Mouse (Mus musculus) lung, embryonic 15.5 days (tissue): Measurements from ENCODE around the gene Dpp8. TPM values are rescaled to one million over a fixed set of nuclear protein-coding genes. Genes with fewer than 3 reads are reported as not detected.
"Not testable (repeated sequence)": the region's sequence is repeated elsewhere in the genome, so short reads cannot be mapped to it uniquely, and the experiment has no call there.

Source experiments
- ATAC-seq: fragments of 200-750 bp; cut with Nextera tagmentation; 2 replicates; pipeline ENCODE4 v1.8.0; 2017; ENCODE audit warnings: moderate number of reproducible peaks, borderline replicate concordance; ENCODE audit not compliant: low FRiP score, low TSS enrichment; ENCODE audit errors: extremely low read depth
- H3K27ac ChIP-seq: fragments of 300-500 bp; sonication (generic); 2 replicates; pipeline ENCODE4 v1.5.1; 2015; ENCODE audit warnings: moderate library complexity, mild to moderate bottlenecking, inconsistent platforms
- H3K27me3 ChIP-seq: fragments of 300-500 bp; sonication (generic); 2 replicates; pipeline ENCODE4 v1.6.1; 2015; ENCODE audit warnings: inconsistent platforms
- H3K36me3 ChIP-seq: fragments of 300-500 bp; sonication (generic); 2 replicates; pipeline ENCODE4 v1.6.1; 2015; ENCODE audit warnings: inconsistent platforms
- H3K4me1 ChIP-seq: fragments of 300-500 bp; sonication (generic); 2 replicates; pipeline ENCODE4 v1.6.1; 2015; ENCODE audit warnings: inconsistent platforms
- H3K4me2 ChIP-seq: fragments of 300-500 bp; sonication (generic); 2 replicates; pipeline ENCODE4 v1.6.1; 2015; ENCODE audit warnings: inconsistent platforms, mild to moderate bottlenecking, moderate library complexity
- H3K4me3 ChIP-seq: fragments of 300-500 bp; sonication (generic); 2 replicates; pipeline ENCODE4 v1.5.1; 2015; ENCODE audit warnings: mild to moderate bottlenecking, inconsistent platforms
- H3K9ac ChIP-seq: fragments of 300-500 bp; sonication (generic); 2 replicates; pipeline ENCODE4 v1.6.1; 2015; ENCODE audit warnings: inconsistent platforms
- H3K9me3 ChIP-seq: fragments of 300-500 bp; sonication (generic); 2 replicates; pipeline ENCODE4 v1.6.1; 2016; ENCODE audit warnings: inconsistent platforms
- WGBS: fragments of 180-500 bp; shearing (Covaris S2); methylation state at CpG from one replicate; pipeline ENCODE4 v1.1.7; 2015; 5-methylcytosine and 5-hydroxymethylcytosine counted together
- polyA plus RNA-seq: library from polyadenylated mRNA; unstranded; fragments of >200 nt; fragmentation: Nextera tagmentation; extraction: Ambion mirVana; gene quantifications from 2 replicates; pipeline ENCODE4 v1.2.1, GENCODE M21; 2015

Gene Dpp8
- 33.9 and 36.3 TPM in 2 replicates for polyA plus RNA-seq

- peak; percentile 94 for ATAC-seq
These were observed at the start of gene Dpp8 for GRCm38 (mm10) chr9:65032269-65033108. Gene Dpp8 (plus strand): TSS chr9:65032414.

GRCm38 (mm10) chr9:64985037-64985794, 47.0 kb upstream of the Dpp8 start:
- no peak overlapping the region for H3K27ac ChIP-seq
- H3K9ac ChIP-seq: no peak overlapping the region
- H3K4me3 ChIP-seq: no peak overlapping the region
- H3K27me3 ChIP-seq: no peaks in the 10 kb centered on the region
- H3K9me3 ChIP-seq: no peaks in the 10 kb centered on the region
- WGBS: 60% methylated on average over 8 of the region's 8 CpGs
- no peak for ATAC-seq
- H3K4me1 ChIP-seq: no peaks in the 10 kb centered on the region
- H3K36me3 ChIP-seq: peaks cover 87% of the 10 kb centered on the region
- no peak overlapping the region for H3K4me2 ChIP-seq

More at GRCm38 (mm10) chr9:65032269-65033108, at the start of gene Dpp8:
- Histone ChIP-seq H3K4me1 (peaks cover 17% of the 10 kb centered on the region), H3K36me3 (peaks cover 15% of the 10 kb centered on the region), H3K9ac (peak within 1 kb of the TSS; percentile 91), H3K4me2 (peak within 1 kb of the TSS; percentile 81), H3K27ac (peak within 1 kb of the TSS; percentile 81), H3K4me3 (peak within 1 kb of the TSS; percentile 68), H3K9me3 (no peaks in the 10 kb centered on the region), H3K27me3 (no peaks in the 10 kb centered on the region)
- WGBS: under 1% methylated on average over 83 of the region's 85 CpGs

GRCm38 (mm10) chr9:64985807-64986206, 46.4 kb upstream of the Dpp8 start:
- Histone ChIP-seq H3K4me2 (no peak overlapping the region), H3K27me3 (no peaks in the 10 kb centered on the region), H3K27ac (no peak overlapping the region), H3K9ac (no peak overlapping the region), H3K4me1 (no peaks in the 10 kb centered on the region), H3K9me3 (no peaks in the 10 kb centered on the region), H3K4me3 (no peak overlapping the region), H3K36me3 (peaks cover 87% of the 10 kb centered on the region)
- ATAC-seq: no peak
- WGBS: 85% methylated on average over 9 of the region's 9 CpGs

- no peaks in the 10 kb centered on the region for H3K4me1 ChIP-seq
- H3K36me3 ChIP-seq: peaks cover 72% of the 10 kb centered on the region
- no peak overlapping the region for H3K9ac ChIP-seq
- H3K9me3 ChIP-seq: no peaks in the 10 kb centered on the region
- H3K4me2 ChIP-seq: no peak overlapping the region
- ATAC-seq: no peak
- no peak overlapping the region for H3K27ac ChIP-seq
- H3K27me3 ChIP-seq: no peaks in the 10 kb centered on the region
- WGBS: 93% methylated on average over 2 of the region's 2 CpGs
- no peak overlapping the region for H3K4me3 ChIP-seq
These were observed 44.6 kb upstream of the Dpp8 start for GRCm38 (mm10) chr9:64987651-64988050.

GRCm38 (mm10) chr9:64988443-64988842, 43.8 kb upstream of the Dpp8 start:
- Histone ChIP-seq H3K9me3 (no peaks in the 10 kb centered on the region), H3K27me3 (no peaks in the 10 kb centered on the region), H3K4me2 (no peak overlapping the region), H3K36me3 (peaks cover 67% of the 10 kb centered on the region), H3K4me3 (no peak overlapping the region), H3K4me1 (no peaks in the 10 kb centered on the region), H3K27ac (no peak overlapping the region), H3K9ac (no peak overlapping the region)
- 83% methylated on average over 6 of the region's 6 CpGs for WGBS
- ATAC-seq: no peak

- H3K4me1 ChIP-seq: no peaks in the 10 kb centered on the region
- H3K27me3 ChIP-seq: no peaks in the 10 kb centered on the region
- WGBS: 84% methylated on average over 7 of the region's 7 CpGs
- no peak for ATAC-seq
- H3K9ac ChIP-seq: no peak overlapping the region
- no peak overlapping the region for H3K4me3 ChIP-seq
- H3K27ac ChIP-seq: no peak overlapping the region
- H3K9me3 ChIP-seq: no peaks in the 10 kb centered on the region
- peaks cover 58% of the 10 kb centered on the region for H3K36me3 ChIP-seq
- H3K4me2 ChIP-seq: no peak overlapping the region
These were observed 41.9 kb upstream of the Dpp8 start for GRCm38 (mm10) chr9:64990291-64990690.

GRCm38 (mm10) chr9:64995464-64995863, 36.8 kb upstream of the Dpp8 start:
- H3K4me2 ChIP-seq, H3K27ac ChIP-seq, H3K4me1 ChIP-seq, H3K9ac ChIP-seq, H3K9me3 ChIP-seq, ATAC-seq, H3K27me3 ChIP-seq, H3K4me3 ChIP-seq: not testable (repeated sequence)
- 76% methylated on average over 1 of the region's 1 CpGs for WGBS
- H3K36me3 ChIP-seq: peaks cover 31% of the 10 kb centered on the region

GRCm38 (mm10) chr9:65001481-65001880, 30.7 kb upstream of the Dpp8 start:
- 70% methylated on average over 4 of the region's 4 CpGs for WGBS
- H3K4me1 ChIP-seq: no peaks in the 10 kb centered on the region
- H3K27me3 ChIP-seq: no peaks in the 10 kb centered on the region
- no peak overlapping the region for H3K27ac ChIP-seq
- H3K36me3 ChIP-seq: peaks cover 38% of the 10 kb centered on the region
- H3K4me3 ChIP-seq: no peak overlapping the region
- no peak for ATAC-seq
- no peak overlapping the region for H3K9ac ChIP-seq
- H3K4me2 ChIP-seq: no peak overlapping the region
- H3K9me3 ChIP-seq: no peaks in the 10 kb centered on the region

GRCm38 (mm10) chr9:65005737-65006136, 26.5 kb upstream of the Dpp8 start:
- no peaks in the 10 kb centered on the region for H3K27me3 ChIP-seq
- H3K9ac ChIP-seq: no peak overlapping the region
- H3K4me2 ChIP-seq: no peak overlapping the region
- ATAC-seq: no peak
- peaks cover 25% of the 10 kb centered on the region for H3K36me3 ChIP-seq
- no peaks in the 10 kb centered on the region for H3K9me3 ChIP-seq
- no peaks in the 10 kb centered on the region for H3K4me1 ChIP-seq
- no peak overlapping the region for H3K4me3 ChIP-seq
- 88% methylated on average over 8 of the region's 8 CpGs for WGBS
- no peak overlapping the region for H3K27ac ChIP-seq

- H3K4me1 ChIP-seq: peaks cover 9% of the 10 kb centered on the region; the same call in 1 of the 2 replicates
- no peak overlapping the region for H3K4me2 ChIP-seq
- H3K27ac ChIP-seq: no peak overlapping the region
- peaks cover 5% of the 10 kb centered on the region; the same call in 1 of the 2 replicates for H3K36me3 ChIP-seq
- H3K27me3 ChIP-seq: no peaks in the 10 kb centered on the region
- H3K4me3 ChIP-seq: no peak overlapping the region
- ATAC-seq: no peak
- WGBS: 72% methylated on average over 8 of the region's 8 CpGs
- no peak overlapping the region for H3K9ac ChIP-seq
- no peaks in the 10 kb centered on the region for H3K9me3 ChIP-seq
These were observed 21.6 kb upstream of the Dpp8 start for GRCm38 (mm10) chr9:65010632-65011031.

GRCm38 (mm10) chr9:65011304-65011703, 20.9 kb upstream of the Dpp8 start:
- Histone ChIP-seq H3K4me1 (peaks cover 16% of the 10 kb centered on the region), H3K9ac (no peak overlapping the region), H3K36me3 (peaks cover 4% of the 10 kb centered on the region; the same call in 1 of the 2 replicates), H3K4me2 (no peak overlapping the region), H3K27ac (no peak overlapping the region), H3K27me3 (no peaks in the 10 kb centered on the region), H3K9me3 (no peaks in the 10 kb centered on the region), H3K4me3 (no peak overlapping the region)
- ATAC-seq: no peak
- 52% methylated on average over 6 of the region's 6 CpGs for WGBS
